Mouse (Mus musculus) stomach, embryonic 16.5 days (tissue): ENCODE results near the gene Pik3ip1. TPM values are rescaled to one million over a fixed set of nuclear protein-coding genes. Genes with fewer than 3 reads are reported as not detected.
A peak's percentile ranks its signal among the peaks of the same experiment; 100 is the strongest.

ENCODE experiments used
- ATAC-seq: fragments of 200-750 bp; cut with Nextera tagmentation; 2 replicates; pipeline ENCODE4 v1.8.0; 2017; ENCODE audit warnings: moderate number of reproducible peaks, moderate TSS enrichment; ENCODE audit not compliant: insufficient read depth, low FRiP score
- H3K27ac ChIP-seq: fragments of 300-500 bp; sonication (generic); 2 replicates; pipeline ENCODE4 v1.5.1; 2014; ENCODE audit warnings: low read length
- H3K27me3 ChIP-seq: fragments of 300-500 bp; sonication (generic); 2 replicates; pipeline ENCODE4 v1.6.1; 2014; ENCODE audit warnings: low read length, control low read depth, mixed read lengths; ENCODE audit not compliant: control insufficient read depth, insufficient read depth
- H3K36me3 ChIP-seq: fragments of 300-500 bp; sonication (generic); 2 replicates; pipeline ENCODE4 v1.6.1; 2014; ENCODE audit warnings: low read length; ENCODE audit not compliant: control insufficient read depth, insufficient read depth
- H3K4me1 ChIP-seq: fragments of 300-500 bp; sonication (generic); 2 replicates; pipeline ENCODE4 v1.6.1; 2014; ENCODE audit warnings: low read length, control low read depth, mixed read lengths; ENCODE audit not compliant: control insufficient read depth, insufficient read depth
- H3K4me2 ChIP-seq: fragments of 300-500 bp; sonication (generic); 2 replicates; pipeline ENCODE4 v1.6.1; 2014; ENCODE audit warnings: low read depth, low read length, mixed read lengths
- H3K4me3 ChIP-seq: fragments of 300-500 bp; sonication (generic); replicated peaks from 2 replicates; pipeline ENCODE4 v1.5.1; 2014; ENCODE audit warnings: mild to moderate bottlenecking, low read length
- H3K9ac ChIP-seq: fragments of 300-500 bp; sonication (generic); 2 replicates; pipeline ENCODE4 v1.6.1; 2014; ENCODE audit warnings: low read length
- H3K9me3 ChIP-seq: fragments of 300-500 bp; sonication (generic); replicated peaks from 2 replicates; pipeline ENCODE4 v1.6.1; 2016; ENCODE audit warnings: low read length, control low read depth; ENCODE audit not compliant: control insufficient read depth
- WGBS: fragments of 180-500 bp; shearing (Covaris S2); extraction: QIAGEN DNeasy Blood & Tissue Kit; methylation state at CpG from one replicate; pipeline ENCODE4 v1.1.7; 2014; 5-methylcytosine and 5-hydroxymethylcytosine counted together
- polyA plus RNA-seq: library from polyadenylated mRNA; unstranded; fragments of >200 nt; fragmentation: Nextera tagmentation; extraction: Ambion mirVana; gene quantifications from 2 replicates; pipeline ENCODE4 v1.2.1, GENCODE M21; 2015

Pik3ip1 gene
- polyA plus RNA-seq, 1 experiment from 2014 or later = 11.8 TPM

DNA sequence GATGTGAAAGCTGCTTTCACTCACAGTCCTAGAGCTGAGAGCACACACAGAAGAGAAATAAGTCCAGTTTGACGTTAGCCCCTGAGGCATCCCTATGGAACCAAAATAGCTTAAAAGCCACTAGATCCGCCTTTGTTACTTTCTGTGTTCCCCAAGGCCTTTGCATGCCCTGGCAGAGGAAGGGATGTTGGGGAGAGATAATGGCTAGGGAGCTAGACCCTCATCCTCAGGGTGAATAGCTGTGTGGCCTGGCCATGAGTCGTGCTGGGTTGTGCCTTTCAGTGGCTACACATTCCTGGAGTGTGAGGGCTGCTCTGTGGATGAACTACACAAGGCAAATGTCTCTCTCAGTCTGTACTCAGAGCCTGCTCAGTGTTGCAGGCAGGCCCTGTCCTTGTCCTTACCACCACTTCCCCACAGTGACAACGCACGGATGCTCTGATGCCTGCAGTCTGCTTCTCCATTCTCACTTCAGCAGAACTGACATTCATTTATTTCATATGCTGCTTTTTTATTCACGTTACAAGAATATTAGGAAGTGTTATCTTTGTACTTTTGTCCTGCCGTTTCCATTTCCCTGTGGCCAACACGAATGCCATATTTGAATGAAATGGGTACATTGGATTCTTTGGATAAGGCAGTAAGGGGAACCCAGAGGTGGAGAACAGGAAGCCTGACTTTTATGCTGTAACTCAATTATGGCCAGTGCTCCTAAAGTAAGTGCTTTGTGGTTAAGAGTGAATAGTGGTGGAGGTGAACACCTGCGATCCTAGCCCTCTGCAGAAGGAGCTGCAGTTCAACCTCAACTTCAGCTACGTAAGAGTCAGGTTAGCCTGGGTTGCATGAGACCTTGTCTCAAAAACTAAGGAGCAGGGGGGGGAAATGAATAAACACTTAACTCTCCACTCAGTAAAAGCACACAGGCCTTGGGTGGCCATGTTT is 32.1 kb upstream of the Pik3ip1 start:
- Histone ChIP-seq H3K9ac (no peak overlapping the region), H3K4me2 (no peak overlapping the region), H3K9me3 (no peaks in the 10 kb centered on the region), H3K27ac (no peak overlapping the region), H3K36me3 (peaks cover 29% of the 10 kb centered on the region), H3K27me3 (no peaks in the 10 kb centered on the region), H3K4me3 (no peak overlapping the region), H3K4me1 (peaks cover 34% of the 10 kb centered on the region)
- 88% methylated on average over 10 of the region's 10 CpGs for WGBS
- ATAC-seq = no peak

DNA sequence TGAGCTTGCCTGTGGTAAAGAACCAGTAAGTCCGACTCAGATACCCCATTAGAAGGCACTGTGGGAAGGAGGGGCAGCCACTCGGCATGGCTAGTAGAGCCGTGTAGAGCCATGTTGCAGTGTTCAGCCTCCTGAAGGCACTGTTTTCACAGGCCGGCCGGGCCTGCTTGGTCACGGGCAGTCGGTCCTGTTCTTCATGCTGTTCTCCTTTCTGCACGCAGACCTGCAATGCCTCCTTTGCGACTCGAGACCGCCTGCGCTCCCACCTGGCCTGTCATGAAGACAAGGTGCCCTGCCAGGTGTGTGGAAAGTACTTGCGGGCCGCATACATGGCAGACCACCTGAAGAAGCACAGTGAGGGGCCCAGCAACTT is 31.4 kb upstream of the Pik3ip1 start:
- Histone ChIP-seq H3K36me3 (peaks cover 29% of the 10 kb centered on the region), H3K4me2 (no peak overlapping the region), H3K27me3 (no peaks in the 10 kb centered on the region), H3K27ac (no peak overlapping the region), H3K9me3 (no peaks in the 10 kb centered on the region), H3K4me1 (peaks cover 27% of the 10 kb centered on the region), H3K4me3 (no peak overlapping the region), H3K9ac (no peak overlapping the region)
- ATAC-seq = no peak
- 88% methylated on average over 14 of the region's 14 CpGs for WGBS

DNA sequence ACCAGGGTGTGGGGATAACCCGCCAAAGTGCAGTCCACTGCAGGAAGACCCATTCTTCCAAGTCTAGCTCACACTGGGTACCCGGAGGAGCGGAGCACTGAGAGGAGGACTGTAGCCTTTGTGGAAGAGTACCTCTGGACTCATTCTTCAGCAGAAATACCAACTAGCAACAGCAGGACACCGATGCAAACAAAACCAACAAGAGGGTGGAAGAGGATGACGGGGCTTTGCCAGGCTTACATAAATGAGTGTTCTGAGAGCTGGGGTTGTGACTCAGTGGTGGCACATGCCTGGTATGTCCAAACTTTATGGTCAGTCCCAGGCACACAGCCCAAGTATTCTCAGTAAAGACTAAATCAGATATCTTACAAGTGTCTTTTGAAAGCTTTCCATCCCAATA is 29.1 kb upstream of the Pik3ip1 start:
- H3K27ac ChIP-seq = no peak overlapping the region
- peaks cover 10% of the 10 kb centered on the region; the same call in 1 of the 2 replicates for H3K4me1 ChIP-seq
- no peak for ATAC-seq
- H3K4me3 ChIP-seq = no peak overlapping the region
- H3K9ac ChIP-seq = no peak overlapping the region
- H3K27me3 ChIP-seq = no peaks in the 10 kb centered on the region
- WGBS = 91% methylated on average over 5 of the region's 5 CpGs
- H3K9me3 ChIP-seq = no peaks in the 10 kb centered on the region
- peaks cover 31% of the 10 kb centered on the region for H3K36me3 ChIP-seq
- no peak overlapping the region for H3K4me2 ChIP-seq

DNA sequence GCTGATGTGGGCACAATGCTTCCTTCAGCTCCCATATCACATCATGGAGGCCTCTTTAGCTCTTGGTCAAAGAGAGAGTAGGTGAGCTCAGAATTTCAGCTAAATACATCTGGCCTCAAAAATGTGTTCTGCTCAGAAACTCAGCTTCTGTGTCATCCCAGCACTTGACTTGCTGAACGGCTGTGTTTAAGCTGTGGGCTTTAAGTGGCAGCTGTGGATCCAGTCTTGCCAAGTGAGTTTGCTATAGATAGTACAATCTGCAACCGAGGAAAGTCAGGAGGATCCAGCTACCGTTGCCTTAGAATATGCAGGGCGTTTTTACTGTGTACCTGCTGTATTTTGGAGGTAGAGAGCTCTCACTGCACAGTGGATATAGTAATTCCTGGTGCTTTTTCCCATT is 27.8 kb upstream of the Pik3ip1 start:
- 70% methylated on average over 4 of the region's 4 CpGs for WGBS
- H3K27ac ChIP-seq = peak overlapping the region; percentile 24; the same call in 1 of the 2 replicates
- no peak for ATAC-seq

DNA sequence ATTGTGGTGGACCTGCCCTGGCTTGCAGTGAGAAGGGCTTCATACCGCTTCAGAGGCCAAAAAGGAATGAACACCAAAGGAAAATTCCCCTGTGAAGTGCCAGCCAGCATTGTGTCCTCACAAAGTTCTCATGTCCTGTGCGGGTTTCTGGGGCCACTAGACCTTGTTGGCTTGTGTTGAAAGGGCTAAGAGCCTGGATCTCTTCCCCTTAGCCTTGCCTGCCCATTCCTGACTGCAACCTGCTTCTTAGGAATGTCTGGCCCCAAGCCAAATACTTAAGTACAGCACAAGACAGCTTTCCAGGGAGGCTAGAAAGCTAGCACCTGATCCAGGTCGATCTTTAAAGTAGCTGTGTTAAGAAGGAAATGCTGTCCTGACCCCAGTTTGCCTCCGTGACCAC is 27.4 kb upstream of the Pik3ip1 start:
- Histone ChIP-seq H3K27me3 (no peaks in the 10 kb centered on the region), H3K36me3 (peaks cover 46% of the 10 kb centered on the region), H3K4me1 (peaks cover 8% of the 10 kb centered on the region; the same call in 1 of the 2 replicates), H3K9me3 (no peaks in the 10 kb centered on the region), H3K27ac (peak overlapping the region; percentile 24; the same call in 1 of the 2 replicates), H3K4me2 (no peak overlapping the region), H3K9ac (no peak overlapping the region; the same call in 1 of the 2 replicates), H3K4me3 (no peak overlapping the region)
- ATAC-seq = no peak
- 63% methylated on average over 4 of the region's 4 CpGs for WGBS

More for the DNA sequence above, 27.8 kb upstream of the Pik3ip1 start:
- no peaks in the 10 kb centered on the region for H3K9me3 ChIP-seq
- H3K9ac ChIP-seq = no peak overlapping the region; the same call in 1 of the 2 replicates
- H3K4me3 ChIP-seq = no peak overlapping the region
- H3K27me3 ChIP-seq = no peaks in the 10 kb centered on the region
- no peak overlapping the region for H3K4me2 ChIP-seq
- H3K4me1 ChIP-seq = peaks cover 8% of the 10 kb centered on the region; the same call in 1 of the 2 replicates
- H3K36me3 ChIP-seq = peaks cover 43% of the 10 kb centered on the region

DNA sequence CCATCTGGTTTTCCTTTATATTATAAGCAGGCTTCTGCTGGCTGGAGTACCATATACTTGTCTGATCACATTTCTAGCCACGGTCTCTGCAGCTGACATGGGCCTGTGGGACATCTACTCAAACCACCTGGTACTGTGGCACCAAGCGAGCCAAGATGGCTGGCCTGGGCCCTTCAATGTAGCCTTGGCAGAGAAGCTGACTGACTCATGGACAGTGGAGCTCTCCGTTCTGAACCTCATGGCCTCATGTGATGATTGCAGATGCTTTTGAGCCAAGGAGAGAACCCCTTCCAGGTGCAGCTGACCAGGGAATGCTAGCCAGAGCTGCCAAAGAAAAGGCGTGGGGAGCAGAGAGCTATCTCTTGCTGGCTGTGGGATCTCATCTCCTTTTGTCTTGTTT is 24.4 kb upstream of the Pik3ip1 start:
- ATAC-seq = no peak
- Histone ChIP-seq H3K27ac (no peak overlapping the region), H3K4me3 (no peak overlapping the region), H3K27me3 (no peaks in the 10 kb centered on the region), H3K4me2 (no peak overlapping the region), H3K9me3 (no peaks in the 10 kb centered on the region), H3K9ac (no peak overlapping the region), H3K36me3 (peaks cover 38% of the 10 kb centered on the region), H3K4me1 (peaks cover 8% of the 10 kb centered on the region; the same call in 1 of the 2 replicates)
- 86% methylated on average over 4 of the region's 4 CpGs for WGBS

DNA sequence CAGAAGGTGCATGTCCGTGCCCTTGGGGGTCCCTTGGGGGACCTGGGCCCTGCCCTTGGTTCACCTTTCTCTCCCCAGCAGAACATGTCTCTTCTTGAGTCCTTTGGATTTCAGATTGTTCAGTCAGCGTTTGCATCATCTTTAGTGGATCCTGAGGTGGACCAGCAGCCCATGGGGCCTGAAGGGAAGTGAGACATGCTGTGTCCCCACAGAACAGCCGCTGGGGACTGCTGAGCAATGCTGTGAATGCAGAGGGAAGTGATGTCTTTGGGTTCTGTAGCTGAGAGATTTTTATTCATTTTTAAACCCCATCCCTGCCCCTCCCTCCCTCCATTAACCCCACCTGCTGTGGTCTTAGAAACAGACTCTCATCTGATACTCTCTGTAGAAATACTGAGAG is 22.3 kb upstream of the Pik3ip1 start:
- Histone ChIP-seq H3K27ac (no peak overlapping the region), H3K9ac (no peak overlapping the region), H3K9me3 (no peaks in the 10 kb centered on the region), H3K4me2 (no peak overlapping the region), H3K4me1 (0 out of 2 replicates have a peak, but pooled peaks cover 2% of the 10 kb centered on the region), H3K36me3 (peaks cover 38% of the 10 kb centered on the region), H3K4me3 (no peak overlapping the region), H3K27me3 (no peaks in the 10 kb centered on the region)
- WGBS = 85% methylated on average over 3 of the region's 3 CpGs
- no peak for ATAC-seq

DNA sequence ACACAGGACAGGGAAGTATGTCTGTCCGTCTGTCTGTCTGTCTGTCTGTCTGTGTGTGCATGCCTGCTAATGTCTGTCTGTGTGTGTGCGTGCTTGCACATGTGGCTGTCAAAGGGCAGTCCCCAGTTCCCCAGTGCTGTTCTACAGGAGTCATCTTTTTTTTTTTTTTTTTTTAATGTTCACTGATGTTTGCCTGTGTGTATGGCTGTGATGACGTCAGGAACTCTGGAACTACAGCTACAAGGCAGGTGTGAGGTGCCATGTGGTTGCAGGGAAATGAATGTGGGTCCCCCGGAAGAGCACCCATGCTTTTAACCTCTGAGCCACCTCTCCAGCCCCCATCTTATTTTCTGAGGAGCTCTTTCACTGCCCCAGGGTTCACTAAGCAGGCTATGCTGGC is 20.3 kb upstream of the Pik3ip1 start:
- H3K36me3 ChIP-seq = peaks cover 38% of the 10 kb centered on the region
- ATAC-seq = no peak
- no peak overlapping the region for H3K27ac ChIP-seq
- no peak overlapping the region for H3K4me2 ChIP-seq
- H3K9me3 ChIP-seq = no peaks in the 10 kb centered on the region
- H3K4me3 ChIP-seq = no peak overlapping the region
- 81% methylated on average over 4 of the region's 4 CpGs for WGBS
- H3K27me3 ChIP-seq = no peaks in the 10 kb centered on the region
- H3K9ac ChIP-seq = no peak overlapping the region
- H3K4me1 ChIP-seq = no peaks in the 10 kb centered on the region

DNA sequence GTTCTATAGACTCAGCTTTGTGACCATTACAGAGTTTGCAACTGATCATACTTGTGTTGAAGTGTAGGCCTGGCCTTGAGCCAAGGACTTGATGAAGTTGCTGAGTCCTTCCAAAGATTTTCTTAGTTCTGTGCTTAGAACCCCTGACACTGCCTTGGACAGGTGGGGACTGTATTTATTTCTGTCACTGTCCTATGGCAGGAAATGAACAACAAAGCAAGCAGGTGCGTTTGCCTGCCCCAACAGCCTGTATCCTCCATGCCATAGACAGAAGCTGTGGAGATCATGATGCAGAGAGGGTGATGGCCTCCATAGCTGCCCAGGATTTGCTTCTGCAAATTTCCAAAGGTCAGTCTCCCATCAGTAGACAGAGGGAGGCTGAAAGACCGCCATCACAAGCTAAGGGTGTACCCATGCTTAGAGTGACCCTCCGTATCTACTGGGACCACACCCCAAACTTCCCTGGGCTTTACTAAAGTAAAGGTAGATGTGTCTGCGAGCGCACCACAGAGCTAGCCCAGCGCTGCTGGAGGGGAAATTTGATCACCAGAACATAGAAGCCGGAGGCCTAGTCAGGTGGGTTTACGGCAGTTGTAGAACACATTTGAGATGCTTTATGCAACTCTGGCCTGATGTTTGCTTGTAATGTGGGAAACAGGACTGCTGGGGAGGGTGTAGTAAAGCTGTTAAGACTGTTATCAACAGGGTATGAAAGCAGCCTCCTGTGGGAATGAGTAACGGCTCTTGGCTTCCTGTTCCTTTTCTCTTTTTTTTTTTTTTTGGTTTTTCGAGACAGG is 19.2 kb upstream of the Pik3ip1 start:
- 82% methylated on average over 10 of the region's 10 CpGs for WGBS
- peaks cover 30% of the 10 kb centered on the region for H3K36me3 ChIP-seq

More for the DNA sequence above, 19.2 kb upstream of the Pik3ip1 start:
- Histone ChIP-seq H3K4me3 (no peak overlapping the region), H3K4me1 (no peaks in the 10 kb centered on the region), H3K4me2 (no peak overlapping the region), H3K27me3 (no peaks in the 10 kb centered on the region), H3K9ac (no peak overlapping the region), H3K9me3 (no peaks in the 10 kb centered on the region), H3K27ac (no peak overlapping the region)
- no peak for ATAC-seq
